Mouse (Mus musculus) ES-CJ7 (cell line): Measurements from ENCODE around the gene Gm49416.
A peak's percentile ranks its signal among the peaks of the same experiment; 100 is the strongest.

ENCODE experiments used
- DNase-seq: peaks from one replicate; pipeline ENCODE4 v3.0.0; 2011; ENCODE audit warnings: low read depth, low spot score

Gene Gm49416

GRCm38 (mm10) chr19:8920073-8920736 is 31.5 kb downstream of the Gm49416 start, which contains the start of gene B3gat3:
Gene B3gat3, plus strand, starts transcription at chr19:8920374.
- peak; percentile 91 for DNase-seq

DNA sequence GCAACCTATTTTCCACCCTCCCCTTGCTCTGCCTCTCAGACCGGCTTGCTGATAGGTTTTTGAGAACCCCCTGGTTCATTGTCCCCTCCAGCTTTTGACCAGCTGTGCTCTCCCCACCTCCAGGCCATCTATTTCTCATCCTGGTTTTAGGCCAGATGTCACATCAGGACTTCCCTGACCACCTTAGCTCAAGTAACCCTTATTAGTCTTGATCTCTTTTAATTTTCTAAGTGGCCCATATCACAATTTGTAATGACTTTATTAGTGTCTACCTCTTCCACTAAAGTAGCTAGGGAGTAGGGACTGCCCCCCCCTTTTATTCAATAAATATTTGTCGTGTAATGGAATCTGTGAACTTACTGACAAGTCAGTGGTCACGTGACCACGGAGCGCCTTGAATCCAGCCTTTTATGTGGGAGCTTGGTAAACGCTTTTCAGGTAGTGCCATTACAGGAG is 32.1 kb downstream of the Gm49416 start:
- peak; percentile 67 for DNase-seq

DNA sequence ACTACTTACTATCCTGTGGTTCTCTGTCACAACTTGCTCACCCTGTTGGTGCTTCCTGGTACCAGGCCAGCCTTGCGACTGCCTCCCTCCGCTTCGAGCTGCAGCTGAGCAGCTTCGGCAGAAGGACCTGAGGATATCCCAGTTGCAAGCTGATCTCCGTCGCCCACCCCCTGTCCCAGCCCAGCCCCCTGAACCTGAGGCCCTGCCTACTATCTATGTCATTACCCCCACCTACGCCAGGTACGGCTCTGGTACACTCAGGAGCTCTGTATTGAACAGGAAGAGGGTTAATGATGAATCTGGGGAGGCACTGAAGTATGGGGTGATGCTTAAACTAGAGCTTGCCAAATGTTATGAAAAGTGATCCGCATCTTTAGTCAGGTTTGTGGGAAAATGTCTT is 33.0 kb downstream of the Gm49416 start:
- no peak for DNase-seq

- no peak for DNase-seq
Observed at GRCm38 (mm10) chr19:8926766-8927165, 38.0 kb downstream of the Gm49416 start.

DNA sequence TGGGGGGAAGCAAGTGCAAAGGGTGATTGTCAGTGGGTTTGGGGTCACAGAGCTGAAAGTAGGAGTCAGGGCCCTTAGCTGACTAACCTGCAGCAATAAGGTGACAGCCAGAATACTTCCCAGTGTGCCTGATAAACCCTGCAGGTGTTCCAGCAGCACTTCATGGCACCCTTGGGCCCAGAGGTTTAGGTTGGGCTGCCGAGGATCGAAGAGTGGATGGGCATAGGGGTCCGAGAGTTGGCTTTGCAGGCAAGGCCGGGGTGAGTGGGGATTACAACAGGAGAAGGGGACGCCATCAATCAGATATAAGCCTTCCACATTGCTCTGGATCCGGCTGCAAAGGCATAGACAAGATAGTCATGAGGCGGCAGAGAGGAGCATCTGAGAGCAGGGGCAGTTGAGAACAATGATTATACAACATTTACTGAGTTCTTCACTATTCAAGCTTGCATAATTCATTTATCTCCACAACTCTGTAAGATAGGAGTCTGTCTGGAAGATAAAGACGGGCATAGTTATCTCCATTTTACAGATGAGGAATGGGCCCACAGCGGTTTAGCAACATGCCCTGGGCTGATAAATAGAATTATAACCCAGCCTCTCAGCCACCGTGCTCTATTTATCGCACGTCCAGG is 39.3 kb downstream of the Gm49416 start:
- no peak for DNase-seq

- DNase-seq = no peak
Observed at GRCm38 (mm10) chr19:8928689-8929223, 40.0 kb downstream of the Gm49416 start.

- DNase-seq = peak; percentile 83
Observed at GRCm38 (mm10) chr19:8929224-8930088, 40.7 kb downstream of the Gm49416 start, which contains the start of the genes Rom1 and Eml3. Gene Rom1, minus strand, starts transcription at chr19:8929356. Gene Eml3, plus strand, starts transcription at chr19:8929552.

DNA sequence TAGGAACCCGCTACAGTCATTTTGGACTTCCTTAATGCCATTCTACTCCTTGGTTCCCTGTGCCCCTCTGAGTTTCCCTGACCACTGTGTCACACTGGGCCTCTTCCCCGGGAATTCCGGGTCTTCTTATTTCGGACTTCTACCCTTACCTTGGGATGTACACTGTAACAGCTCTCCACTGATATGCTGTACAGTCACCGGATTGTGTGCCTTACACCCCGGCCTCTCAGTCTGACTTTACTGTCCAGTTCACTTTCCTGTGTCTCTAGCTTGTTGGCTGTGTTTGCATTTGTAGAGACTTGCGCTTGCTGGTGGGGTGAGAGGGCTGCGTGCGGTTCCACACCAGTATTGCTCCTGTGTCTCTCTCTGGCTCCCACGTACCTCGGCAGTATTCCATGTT is 41.4 kb downstream of the Gm49416 start:
- no peak for DNase-seq

DNA sequence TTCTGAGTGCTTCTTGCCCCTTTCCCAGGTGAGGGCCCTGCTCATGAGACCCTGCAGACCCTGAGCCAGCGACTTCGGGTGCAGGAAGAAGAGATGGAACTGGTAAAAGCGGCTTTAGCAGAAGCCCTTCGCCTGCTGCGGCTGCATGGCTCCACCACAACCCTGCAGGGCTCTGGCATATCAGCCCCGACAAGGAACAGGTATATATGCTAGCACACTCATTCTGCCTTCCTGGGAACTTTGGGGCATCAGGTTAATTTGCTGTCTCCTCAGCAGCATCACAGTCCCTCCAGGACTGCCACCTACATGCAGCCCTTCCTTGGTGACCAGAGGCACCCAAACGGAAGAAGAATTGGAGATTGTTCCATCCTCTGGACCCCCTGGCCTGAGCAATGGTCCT is 42.0 kb downstream of the Gm49416 start:
- no peak for DNase-seq

DNA sequence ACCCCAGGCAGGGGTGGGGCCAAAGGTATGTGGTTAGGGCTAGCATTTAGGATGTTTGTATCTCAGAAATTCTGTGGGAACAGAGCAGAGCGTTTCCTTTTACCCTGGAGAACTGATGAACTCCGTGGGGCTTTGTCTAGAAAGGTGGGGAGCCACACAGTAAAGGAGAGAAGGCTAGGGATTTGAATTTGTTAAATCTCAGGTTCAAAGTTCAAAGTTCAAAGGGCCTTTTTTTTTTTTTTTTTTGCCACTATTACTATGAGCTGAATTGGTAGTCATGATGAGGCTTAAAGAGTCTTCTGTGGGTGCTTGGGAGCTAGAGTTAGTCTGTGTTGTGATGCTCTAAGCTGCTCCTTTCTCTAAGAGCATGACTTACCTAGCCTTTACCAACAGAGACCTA is 48.0 kb downstream of the Gm49416 start:
- DNase-seq = no peak

- peak; percentile 55 for DNase-seq
Observed at GRCm38 (mm10) chr19:8940526-8941133, 51.9 kb downstream of the Gm49416 start.

DNA sequence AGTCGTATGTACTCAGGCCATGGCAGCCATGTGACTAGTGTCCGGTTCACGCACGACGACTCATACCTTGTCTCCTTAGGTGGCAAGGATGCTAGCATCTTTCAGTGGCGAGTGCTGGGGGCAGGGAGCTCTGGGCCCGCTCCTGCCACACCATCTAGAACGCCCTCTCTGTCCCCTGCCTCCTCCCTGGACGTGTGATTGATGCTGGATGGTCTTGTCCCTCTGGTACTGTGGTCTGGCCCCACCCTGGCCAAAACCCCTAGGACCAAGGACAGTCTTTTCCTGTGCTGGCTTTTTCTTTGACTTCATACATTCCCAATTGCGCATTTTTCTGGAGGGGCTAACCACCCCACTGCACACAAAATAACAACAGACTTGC is 52.4 kb downstream of the Gm49416 start:
- DNase-seq = no peak

DNA sequence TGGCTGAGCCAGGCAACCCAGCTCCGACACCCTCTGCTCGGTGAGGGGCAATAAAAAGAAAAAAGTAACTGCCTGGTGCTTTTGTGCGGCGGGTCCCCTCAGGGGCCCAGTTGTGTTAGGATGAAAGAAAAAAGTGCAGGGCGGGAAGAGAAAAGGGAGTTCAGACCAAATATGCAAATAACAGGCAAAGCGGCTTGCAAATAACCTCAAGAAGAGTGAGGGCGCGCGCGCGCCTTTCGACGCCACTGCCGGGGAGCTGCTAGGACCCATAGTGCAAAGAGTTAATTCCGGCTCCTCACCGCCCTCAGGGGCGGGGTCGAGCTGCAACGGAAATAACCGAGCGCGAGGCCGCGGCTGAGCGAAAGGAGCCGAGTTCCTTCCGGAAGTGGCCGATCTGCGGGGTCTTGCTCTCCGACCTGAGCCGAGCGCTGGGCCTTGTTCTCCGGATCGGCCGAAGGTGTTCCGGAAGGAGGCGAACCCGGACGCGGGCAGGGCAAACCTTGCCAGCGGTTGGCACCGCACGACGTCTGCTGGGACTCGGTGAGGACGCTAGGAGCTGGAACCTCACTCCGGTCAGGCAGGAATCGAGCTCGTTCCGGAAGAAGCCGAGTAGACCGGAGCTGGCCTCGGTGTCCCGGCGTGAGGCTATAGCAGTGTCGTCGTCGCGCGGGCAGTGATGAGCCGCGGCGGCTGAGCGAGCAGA is 52.9 kb downstream of the Gm49416 start, which contains the start of gene Mta2:
Mta2 (plus strand) TSS at position 361 of the 703 bp plus-strand sequence.
- peak; percentile 95 for DNase-seq

DNA sequence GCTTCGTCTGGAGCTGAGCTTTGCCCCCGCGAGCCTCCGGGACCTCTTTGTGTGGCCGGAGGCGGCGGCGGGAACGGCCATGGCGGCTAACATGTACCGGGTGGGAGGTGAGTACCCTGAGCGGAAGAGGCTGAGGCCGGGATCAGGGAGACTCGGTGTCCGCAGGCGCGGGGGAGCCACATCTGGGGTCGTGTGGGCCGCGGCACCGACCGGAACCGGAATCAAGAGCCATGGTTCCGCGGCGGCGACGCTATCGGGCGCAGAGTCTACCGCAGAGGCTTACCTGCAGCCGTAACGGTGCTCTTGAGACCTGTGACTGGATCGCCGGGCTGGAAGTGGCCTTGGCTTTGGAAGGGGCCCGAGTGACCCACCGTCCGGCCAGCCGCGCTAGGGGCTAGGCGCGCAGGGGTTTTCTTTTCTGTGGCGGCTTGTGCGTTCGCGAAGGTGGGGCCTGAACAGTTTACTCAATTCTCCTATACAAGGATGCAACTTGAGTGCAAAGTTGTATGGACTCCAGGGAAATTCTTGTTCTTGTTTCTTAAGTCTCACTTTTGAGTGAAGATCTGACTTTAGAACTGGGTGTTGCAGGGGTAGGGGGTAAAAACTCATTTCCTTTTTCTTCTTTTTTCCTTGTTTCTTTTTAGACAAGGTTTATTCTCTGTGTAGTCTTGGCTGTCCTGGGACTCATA is 53.7 kb downstream of the Gm49416 start:
- DNase-seq = no peak

GRCm38 (mm10) chr19:8943047-8943446 is 54.3 kb downstream of the Gm49416 start:
- no peak for DNase-seq

GRCm38 (mm10) chr19:8944062-8944461 is 55.3 kb downstream of the Gm49416 start:
- no peak for DNase-seq

- peak; percentile 86 for DNase-seq
Observed at GRCm38 (mm10) chr19:8944750-8945149, 56.0 kb downstream of the Gm49416 start.
